Mouse (Mus musculus) CH12.LX (cell line): Measurements from ENCODE around the gene 1110008L16Rik. TPM values are rescaled to one million over a fixed set of nuclear protein-coding genes. Genes with fewer than 3 reads are reported as not detected.

Source experiments
- DNase-seq: peaks from one replicate; pipeline ENCODE4 v3.0.0-alpha.2; 2013; ENCODE audit errors: extremely low read depth
- H3K27ac ChIP-seq: 2 replicates; pipeline ENCODE4 v1.5.1; 2012; ENCODE audit warnings: low read depth, mild to moderate bottlenecking, control low read depth, moderate library complexity; ENCODE audit not compliant: insufficient read depth
- H3K27me3 ChIP-seq: replicated peaks from 2 replicates; pipeline ENCODE3; 2012; ENCODE audit warnings: inconsistent platforms
- H3K36me3 ChIP-seq, 2 experiments: replicated peaks in 1 of 2; 2 replicates each; pipeline versions ENCODE3 to v1.6.1; 2012; ENCODE audit warnings: inconsistent platforms in 1 of 2, low read length in 1 of 2, mild to moderate bottlenecking in 1 of 2, mixed read lengths in 1 of 2, moderate library complexity in 1 of 2; ENCODE audit not compliant: control insufficient read depth in 1 of 2, insufficient read depth in 1 of 2
- H3K4me1 ChIP-seq, 2 experiments: 2 replicates each; pipeline ENCODE4 v1.6.1; 2012; ENCODE audit warnings: inconsistent platforms in 1 of 2, moderate library complexity in 1 of 2; ENCODE audit not compliant: insufficient read depth in 2 of 2, control insufficient read depth in 1 of 2
- H3K4me2 ChIP-seq: 2 replicates; pipeline ENCODE4 v1.6.1; 2012; ENCODE audit warnings: low read depth, mild to moderate bottlenecking, control low read depth; ENCODE audit not compliant: poor library complexity, insufficient read depth, severe bottlenecking
- H3K4me3 ChIP-seq, 3 experiments: fragments of 150-350 bp in 1 of 3; sonication (generic) in 1 of 3; replicated peaks in 1 of 3; 2 replicates each; pipeline versions ENCODE3 to v1.5.1; 2011 to 2012; ENCODE audit warnings: low read depth in 2 of 3, low read length in 2 of 3, mild to moderate bottlenecking in 2 of 3, moderate library complexity in 2 of 3, control low read depth in 1 of 3, improper control_type of control experiment in 1 of 3, inconsistent platforms in 1 of 3, mixed read lengths in 1 of 3; ENCODE audit not compliant: poor library complexity in 1 of 3
- H3K79me2 ChIP-seq: replicated peaks from 2 replicates; pipeline ENCODE4 v1.6.1; 2012; ENCODE audit warnings: mild to moderate bottlenecking, moderate library complexity; ENCODE audit not compliant: control insufficient read depth, poor library complexity, insufficient read depth, severe bottlenecking; ENCODE audit errors: extremely low read depth
- H3K9ac ChIP-seq: 2 replicates; pipeline ENCODE4 v1.6.1; 2012; ENCODE audit warnings: low read depth, mild to moderate bottlenecking, control low read depth, moderate library complexity; ENCODE audit not compliant: insufficient read depth
- H3K9me3 ChIP-seq: replicated peaks from 2 replicates; pipeline ENCODE3; 2012; ENCODE audit warnings: low read length, inconsistent platforms, mixed read lengths
- BHLHE40 ChIP-seq: IDR thresholded peaks from 2 replicates; pipeline ENCODE4 v1.6.1; 2011; ENCODE audit warnings: mild to moderate bottlenecking, low read depth, low read length, improper control_type of control experiment
- CHD1 ChIP-seq: IDR thresholded peaks from 2 replicates; pipeline ENCODE4 v1.6.1; 2012; ENCODE audit warnings: low read depth, low read length, improper control_type of control experiment, inconsistent platforms
- CHD2 ChIP-seq: IDR thresholded peaks from 2 replicates; pipeline ENCODE4 v1.6.1; 2011; ENCODE audit warnings: low read length, improper control_type of control experiment
- E2F4 ChIP-seq: IDR thresholded peaks from 2 replicates; pipeline ENCODE4 v1.6.1; 2011; ENCODE audit warnings: low read depth, low read length, improper control_type of control experiment; ENCODE audit not compliant: insufficient replicate concordance
- ELF1 ChIP-seq: IDR thresholded peaks from 2 replicates; pipeline ENCODE4 v1.6.1; 2014; ENCODE audit warnings: low read depth, mild to moderate bottlenecking, inconsistent platforms, low read length, improper control_type of control experiment
- ETS1 ChIP-seq: conservative IDR thresholded peaks from 2 replicates; pipeline ENCODE4 v1.6.1; 2012; ENCODE audit warnings: low read depth, mild to moderate bottlenecking, inconsistent platforms, low read length, improper control_type of control experiment, moderate library complexity
- HCFC1 ChIP-seq: IDR thresholded peaks from 2 replicates; pipeline ENCODE4 v1.6.1; 2012; ENCODE audit warnings: low read depth, mild to moderate bottlenecking, inconsistent platforms, low read length, improper control_type of control experiment
- IRF4 ChIP-seq: IDR thresholded peaks from 2 replicates; pipeline ENCODE4 v1.6.1; 2014; ENCODE audit warnings: low read depth, mild to moderate bottlenecking, inconsistent platforms, low read length, improper control_type of control experiment
- JUN ChIP-seq: IDR thresholded peaks from 2 replicates; pipeline ENCODE4 v1.6.1; 2011; ENCODE audit warnings: low read depth, mild to moderate bottlenecking, low read length, improper control_type of control experiment, moderate library complexity; ENCODE audit not compliant: insufficient read depth
- JUND ChIP-seq: conservative IDR thresholded peaks from 2 replicates; pipeline ENCODE4 v1.6.1; 2011; ENCODE audit warnings: low read depth, low read length, improper control_type of control experiment
- KAT2A ChIP-seq: IDR thresholded peaks from 2 replicates; pipeline ENCODE4 v1.6.1; 2012; ENCODE audit warnings: low read length, improper control_type of control experiment, inconsistent platforms; ENCODE audit not compliant: insufficient replicate concordance
- MAFK ChIP-seq: IDR thresholded peaks from 2 replicates; pipeline ENCODE4 v1.6.1; 2011; ENCODE audit warnings: low read length, improper control_type of control experiment; ENCODE audit not compliant: insufficient replicate concordance
- MAZ ChIP-seq: IDR thresholded peaks from 2 replicates; pipeline ENCODE4 v1.6.1; 2012; ENCODE audit warnings: low read depth, mild to moderate bottlenecking, inconsistent platforms, low read length, improper control_type of control experiment, moderate library complexity
- MXI1 ChIP-seq: IDR thresholded peaks from 2 replicates; pipeline ENCODE4 v1.6.1; 2011; ENCODE audit warnings: mild to moderate bottlenecking, low read depth, low read length, improper control_type of control experiment
- MYC ChIP-seq: IDR thresholded peaks from 2 replicates; pipeline ENCODE4 v1.6.1; 2011; ENCODE audit warnings: low read depth, mild to moderate bottlenecking, improper control_type of control experiment, low read length
- NRF1 ChIP-seq: IDR thresholded peaks from 2 replicates; pipeline ENCODE4 v1.6.1; 2014; ENCODE audit warnings: low read depth, mild to moderate bottlenecking, inconsistent platforms, low read length, improper control_type of control experiment, moderate library complexity
- POLR2AphosphoS2 ChIP-seq: IDR thresholded peaks from 2 replicates; pipeline ENCODE4 v1.6.1; 2011; ENCODE audit warnings: low read depth, low read length, improper control_type of control experiment
- SIN3A ChIP-seq: IDR thresholded peaks from 2 replicates; pipeline ENCODE4 v1.6.1; 2012; ENCODE audit warnings: low read length, improper control_type of control experiment, inconsistent platforms
- SMC3 ChIP-seq: IDR thresholded peaks from 2 replicates; pipeline ENCODE4 v1.6.1; 2011; ENCODE audit warnings: low read depth, low read length, improper control_type of control experiment
- TBP ChIP-seq: conservative IDR thresholded peaks from 2 replicates; pipeline ENCODE4 v1.6.1; 2011; ENCODE audit warnings: low read depth, low read length, improper control_type of control experiment
- TCF12 ChIP-seq: IDR thresholded peaks from 2 replicates; pipeline ENCODE4 v1.6.1; 2014; ENCODE audit warnings: low read depth, mild to moderate bottlenecking, inconsistent platforms, low read length, improper control_type of control experiment
- ZC3H11A ChIP-seq: IDR thresholded peaks from 2 replicates; pipeline ENCODE4 v1.6.1; 2012; ENCODE audit warnings: low read depth, mild to moderate bottlenecking, inconsistent platforms, low read length, improper control_type of control experiment
- ZKSCAN1 ChIP-seq: IDR thresholded peaks from 2 replicates; pipeline ENCODE4 v1.6.1; 2012; ENCODE audit warnings: low read depth, inconsistent platforms, low read length, improper control_type of control experiment, borderline replicate concordance
- dilution Hi-C: fragments of 300-500 bp; cut with MboI; formaldehyde crosslinking; loops from 2 replicates; pipeline ENCODE4 v1.14.3; 2020; ENCODE audit warnings: low sequenced_read_pairs; ENCODE audit not compliant: extremely low pct_unique_long_range_greater_than_20kb, extremely low pct_ligation_motif_present
- in situ Hi-C: fragments of 300-500 bp; cut with MboI; formaldehyde crosslinking; loops from 3 replicates; pipeline ENCODE4 v1.14.3; 2019; ENCODE audit warnings: low sequenced_read_pairs, low pct_ligation_motif_present, low pct_unique_long_range_greater_than_20kb, mixed read lengths
- polyA plus RNA-seq: library from polyadenylated mRNA; unstranded; fragments of >175 nt; gene quantifications from 2 replicates; pipeline ENCODE4 v1.2.1, GENCODE M21; 2012; ENCODE audit warnings: low read depth; ENCODE audit not compliant: insufficient read length
- total RNA-seq, 2 experiments: library from RNA; depleted of rRNA; stranded (reverse); fragments of 300-350 nt in 1 of 2; fragments of >200 nt in 1 of 2; gene quantifications; 2 replicates each; pipeline ENCODE4 v1.2.3; 2012 to 2014

The 1110008L16Rik gene
- total and polyA plus RNA-seq, 3 experiments: 25.7 to 32.6 (median 28.9) TPM

DNA sequence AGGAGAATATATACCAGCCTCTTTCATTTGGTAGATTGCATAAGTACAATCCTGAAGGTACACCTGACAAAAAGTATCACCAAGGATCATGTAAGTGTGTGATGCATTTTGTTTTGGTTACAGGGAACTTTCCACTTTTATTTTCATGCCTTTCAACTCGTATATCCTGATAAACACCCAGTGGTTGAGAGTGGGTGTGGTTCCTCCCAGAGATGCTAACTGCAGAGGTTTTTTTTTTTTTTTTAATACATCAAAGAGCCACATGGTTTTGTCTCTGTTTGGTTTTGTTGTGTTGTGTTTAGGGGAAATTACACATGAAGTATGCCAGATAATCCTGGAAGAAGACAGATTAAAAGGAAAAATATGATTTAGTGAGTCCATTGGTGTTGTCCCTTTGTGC lies 57.9 kb downstream of the 1110008L16Rik start:
- no peak for DNase-seq
- no peak overlapping the region for H3K27ac ChIP-seq
- H3K4me3 ChIP-seq: no peak overlapping the region
- dilution Hi-C loops: no loop called here
- H3K9me3 ChIP-seq: no peaks in the 10 kb centered on the region
- TF ChIP-seq CHD1 (no peak), ZC3H11A (no peak), SIN3A (no peak), CHD2 (no peak), MAFK (no peak), TCF12 (no peak), IRF4 (no peak), E2F4 (no peak), MYC (no peak), HCFC1 (no peak), KAT2A (no peak), POLR2AphosphoS2 (no peak), MAZ (no peak), BHLHE40 (no peak), JUN (no peak), NRF1 (no peak), TBP (no peak)
- TF ChIP-seq, all 38 proteins: peak for 0
- in situ Hi-C loops: no loop called here
- peaks cover 8 to 33% of the 10 kb centered on the region in 2 experiments; a peak in 3 of 4 replicates for H3K4me1 ChIP-seq
- peaks cover 2 to 32% of the 10 kb centered on the region in 2 experiments for H3K36me3 ChIP-seq
- no peaks in the 10 kb centered on the region for H3K27me3 ChIP-seq
- H3K79me2 ChIP-seq: no peaks in the 10 kb centered on the region
- H3K9ac ChIP-seq: no peak overlapping the region
- H3K4me2 ChIP-seq: no peak overlapping the region

DNA sequence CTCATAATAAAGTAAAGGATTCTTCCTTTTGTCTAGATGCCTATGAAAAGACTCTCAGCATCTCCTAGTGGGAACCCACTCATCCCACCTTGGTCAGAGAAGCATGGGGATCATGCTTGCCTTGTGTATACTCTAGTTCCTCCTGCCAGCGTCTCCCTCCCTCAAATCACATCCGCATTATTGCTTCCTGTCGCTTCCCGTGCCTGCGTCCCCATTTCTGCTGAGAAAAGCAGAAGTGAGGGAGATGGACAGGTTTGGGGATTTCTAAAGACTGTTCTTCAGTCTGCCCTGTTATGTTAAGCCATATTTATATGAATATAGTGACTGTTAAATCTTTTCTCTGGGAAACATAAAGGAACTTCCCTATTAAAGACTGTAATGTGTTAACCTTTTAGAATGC lies 61.6 kb downstream of the 1110008L16Rik start:
- Histone ChIP-seq H3K27ac (no peak overlapping the region), H3K9ac (no peak overlapping the region), H3K4me3 (no peak overlapping the region), H3K36me3 (peaks cover 0 to 31% of the 10 kb centered on the region in 2 experiments), H3K4me2 (no peak overlapping the region), H3K79me2 (no peaks in the 10 kb centered on the region), H3K27me3 (no peaks in the 10 kb centered on the region), H3K4me1 (peaks cover 4 to 51% of the 10 kb centered on the region in 2 experiments; a peak in 3 of 4 replicates), H3K9me3 (no peaks in the 10 kb centered on the region)
- dilution Hi-C loops: no loop called here
- peak; percentile 54 for DNase-seq
- in situ Hi-C loops: no loop called here
- TF ChIP-seq HCFC1 (no peak), MYC (no peak), ELF1 (no peak), ETS1 (no peak), ZKSCAN1 (no peak), KAT2A (no peak), NRF1 (no peak), SMC3 (no peak), MXI1 (no peak), JUND (no peak), IRF4 (no peak)
